Mouse (Mus musculus): ENCODE results near the gene Megf6. TPM values are rescaled to one million over a fixed set of nuclear protein-coding genes. Genes with fewer than 3 reads are reported as not detected.

The Megf6 gene
- polyA plus RNA-seq, 1 experiment from 2014 or later, result 25.2 TPM

DNA sequence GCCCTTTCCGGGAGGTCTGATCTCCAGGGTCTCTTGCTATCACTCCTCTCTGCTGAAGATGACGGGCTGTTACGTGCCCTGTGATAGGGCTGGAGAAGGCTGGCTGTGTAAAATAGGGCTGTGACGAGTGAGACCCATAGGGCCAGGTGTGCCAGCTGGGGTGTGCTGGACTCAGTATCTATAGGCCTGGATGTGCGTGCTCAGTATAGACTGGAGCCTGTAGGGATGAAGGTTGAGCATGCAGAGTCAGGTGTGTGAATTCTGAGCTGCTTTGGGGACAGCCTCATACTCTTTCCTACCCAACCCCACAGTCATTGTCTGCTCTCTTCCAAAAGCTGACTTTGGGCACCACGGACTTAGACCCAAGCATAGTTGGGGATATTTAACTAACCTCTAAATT is 27.4 kb downstream of the Megf6 start:
- no peak overlapping the region for H3K9ac ChIP-seq (ENCODE audit: low read length)
- no peak overlapping the region for H3K4me3 ChIP-seq (replicated peaks; ENCODE audit: low read length)

DNA sequence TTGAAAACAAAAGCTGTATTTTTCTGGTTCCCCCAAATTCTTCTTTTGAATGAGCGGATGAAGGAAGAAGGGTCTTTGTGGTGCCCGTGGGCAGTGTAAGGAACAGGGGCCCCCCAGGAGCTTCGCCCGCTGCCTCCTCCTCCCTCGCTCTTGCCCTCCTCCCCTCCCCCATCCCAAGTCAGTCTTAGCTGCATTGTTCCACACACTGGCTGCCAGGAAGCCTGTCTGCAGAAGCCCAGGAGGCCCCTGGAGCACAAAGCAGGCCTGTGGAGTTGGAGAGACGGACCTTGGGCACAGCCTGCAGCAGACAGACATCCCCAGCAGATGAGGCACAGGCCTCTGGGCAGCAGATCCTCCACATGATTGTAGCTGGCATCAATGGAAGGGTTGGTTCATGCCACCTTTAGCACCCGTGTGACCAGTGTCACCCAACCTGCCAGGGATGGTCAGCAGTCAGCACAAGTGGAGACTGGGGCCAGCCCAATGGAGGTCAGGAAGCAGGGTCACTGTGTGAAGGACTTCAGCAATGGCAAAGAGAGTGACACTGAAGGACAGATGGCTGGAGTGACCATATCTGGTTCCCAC is 27.9 kb downstream of the Megf6 start:
- H3K36me3 ChIP-seq (ENCODE audit: control insufficient read depth, insufficient read depth, low read length), result no peaks in the 10 kb centered on the region
- 59% methylated on average over 7 of the region's 7 CpGs for WGBS
- no peak overlapping the region for H3K4me3 ChIP-seq (replicated peaks; ENCODE audit: low read length)
- ATAC-seq (ENCODE audit: insufficient read depth, low FRiP score), result no peak
- no peak overlapping the region for H3K9ac ChIP-seq (ENCODE audit: low read length)
- no peak overlapping the region for H3K27ac ChIP-seq (ENCODE audit: low read length)
- no peaks in the 10 kb centered on the region for H3K27me3 ChIP-seq (ENCODE audit: control insufficient read depth, insufficient read depth, low read length)
- H3K4me1 ChIP-seq (ENCODE audit: control insufficient read depth, insufficient read depth, low read length), result no peaks in the 10 kb centered on the region
- no peaks in the 10 kb centered on the region for H3K9me3 ChIP-seq (replicated peaks; ENCODE audit: control insufficient read depth, low read length)
- no peak overlapping the region for H3K4me2 ChIP-seq (ENCODE audit: low read depth, low read length)

More for the DNA sequence above, 27.4 kb downstream of the Megf6 start:
- H3K4me1 ChIP-seq (ENCODE audit: control insufficient read depth, insufficient read depth, low read length), result no peaks in the 10 kb centered on the region
- 71% methylated on average over 6 of the region's 6 CpGs for WGBS
- no peaks in the 10 kb centered on the region for H3K36me3 ChIP-seq (ENCODE audit: control insufficient read depth, insufficient read depth, low read length)
- no peak overlapping the region for H3K4me2 ChIP-seq (ENCODE audit: low read depth, low read length)
- no peak overlapping the region for H3K27ac ChIP-seq (ENCODE audit: low read length)
- H3K27me3 ChIP-seq (ENCODE audit: control insufficient read depth, insufficient read depth, low read length), result no peaks in the 10 kb centered on the region
- ATAC-seq (ENCODE audit: insufficient read depth, low FRiP score), result no peak
- no peaks in the 10 kb centered on the region for H3K9me3 ChIP-seq (replicated peaks; ENCODE audit: control insufficient read depth, low read length)

DNA sequence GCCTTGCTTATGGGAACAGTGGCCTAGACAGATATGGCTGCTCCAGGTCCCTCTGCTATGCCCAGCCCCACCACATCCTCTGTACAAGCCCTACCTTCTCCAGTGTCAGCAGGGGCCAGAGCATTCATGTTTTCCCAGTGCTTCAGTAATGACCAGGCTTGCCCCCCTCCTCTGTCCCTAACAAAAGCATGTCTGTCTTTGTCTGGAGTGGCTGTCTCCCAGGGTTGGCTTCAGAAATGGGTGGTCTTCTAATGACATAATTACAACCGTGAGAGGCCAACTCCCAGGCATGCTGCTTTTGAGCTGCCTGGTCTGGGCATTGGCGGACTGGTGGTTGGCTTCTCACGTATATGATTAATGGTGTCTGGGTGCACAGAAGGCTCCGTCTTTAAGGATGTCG is 31.0 kb downstream of the Megf6 start:
- H3K4me1 ChIP-seq (ENCODE audit: control insufficient read depth, insufficient read depth, low read length), result peaks cover 9% of the 10 kb centered on the region; the same call in 1 of the 2 replicates
- no peak overlapping the region for H3K4me2 ChIP-seq (ENCODE audit: low read depth, low read length)
- H3K27ac ChIP-seq (ENCODE audit: low read length), result no peak overlapping the region
- no peak overlapping the region for H3K9ac ChIP-seq (ENCODE audit: low read length)
- H3K27me3 ChIP-seq (ENCODE audit: control insufficient read depth, insufficient read depth, low read length), result no peaks in the 10 kb centered on the region
- H3K4me3 ChIP-seq (replicated peaks; ENCODE audit: low read length), result no peak overlapping the region
- H3K36me3 ChIP-seq (ENCODE audit: control insufficient read depth, insufficient read depth, low read length), result no peaks in the 10 kb centered on the region
- no peaks in the 10 kb centered on the region for H3K9me3 ChIP-seq (replicated peaks; ENCODE audit: control insufficient read depth, low read length)
- 66% methylated on average over 5 of the region's 5 CpGs for WGBS
- ATAC-seq (ENCODE audit: insufficient read depth, low FRiP score), result no peak

DNA sequence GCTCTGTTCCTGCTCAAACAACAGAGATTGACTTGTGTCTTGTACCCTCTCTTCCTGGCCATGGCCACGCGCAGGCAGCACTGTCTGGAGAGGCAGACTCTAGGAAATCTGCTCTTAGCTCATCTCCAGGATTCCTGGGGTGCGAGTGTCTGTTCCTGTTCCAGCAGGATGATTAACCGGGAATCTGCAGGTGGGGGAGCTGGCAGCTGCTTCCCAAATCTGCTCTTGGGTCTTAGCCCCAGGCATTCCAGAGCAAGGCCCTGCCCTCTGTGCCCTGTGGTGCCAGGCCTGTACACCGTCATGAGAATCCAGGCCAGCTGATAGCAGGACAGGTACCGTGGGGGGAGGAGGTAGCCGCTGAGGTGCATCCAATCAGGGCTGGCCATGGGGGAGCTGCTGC is 34.0 kb downstream of the Megf6 start:
- Histone ChIP-seq H3K4me1 (ENCODE audit: control insufficient read depth, insufficient read depth, low read length) (peaks cover 9% of the 10 kb centered on the region; the same call in 1 of the 2 replicates), H3K4me3 (replicated peaks; ENCODE audit: low read length) (no peak overlapping the region), H3K9ac (ENCODE audit: low read length) (no peak overlapping the region), H3K36me3 (ENCODE audit: control insufficient read depth, insufficient read depth, low read length) (no peaks in the 10 kb centered on the region), H3K9me3 (replicated peaks; ENCODE audit: control insufficient read depth, low read length) (no peaks in the 10 kb centered on the region), H3K4me2 (ENCODE audit: low read depth, low read length) (no peak overlapping the region), H3K27ac (ENCODE audit: low read length) (no peak overlapping the region), H3K27me3 (ENCODE audit: control insufficient read depth, insufficient read depth, low read length) (no peaks in the 10 kb centered on the region)
- 71% methylated on average over 7 of the region's 7 CpGs for WGBS
- no peak for ATAC-seq (ENCODE audit: insufficient read depth, low FRiP score)

DNA sequence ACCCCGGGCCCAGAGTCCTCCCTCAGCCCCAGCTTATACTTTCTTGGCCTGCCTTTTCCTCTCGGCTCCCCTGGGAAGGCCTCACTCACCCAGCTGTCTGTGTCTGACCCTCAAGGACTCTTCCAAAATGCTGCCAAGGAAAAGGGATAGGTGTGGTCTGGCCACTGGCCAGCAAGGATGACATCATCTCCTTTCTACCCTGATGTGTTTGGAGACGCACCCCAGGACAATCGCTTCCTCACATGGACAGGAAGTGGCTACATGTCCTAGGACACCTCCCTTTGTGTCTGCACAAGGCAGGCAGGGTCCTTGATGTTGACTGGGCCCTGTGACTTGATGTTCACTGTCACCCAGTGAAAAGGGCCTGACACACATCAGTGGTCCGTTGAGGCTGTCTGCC is 34.9 kb downstream of the Megf6 start:
- no peak overlapping the region for H3K27ac ChIP-seq (ENCODE audit: low read length)
- H3K36me3 ChIP-seq (ENCODE audit: control insufficient read depth, insufficient read depth, low read length), result no peaks in the 10 kb centered on the region
- no peaks in the 10 kb centered on the region for H3K27me3 ChIP-seq (ENCODE audit: control insufficient read depth, insufficient read depth, low read length)
- H3K4me1 ChIP-seq (ENCODE audit: control insufficient read depth, insufficient read depth, low read length), result peaks cover 9% of the 10 kb centered on the region; the same call in 1 of the 2 replicates
- 42% methylated on average over 5 of the region's 5 CpGs for WGBS
- no peaks in the 10 kb centered on the region for H3K9me3 ChIP-seq (replicated peaks; ENCODE audit: control insufficient read depth, low read length)
- H3K4me3 ChIP-seq (replicated peaks; ENCODE audit: low read length), result no peak overlapping the region
- ATAC-seq (ENCODE audit: insufficient read depth, low FRiP score), result no peak
- H3K4me2 ChIP-seq (ENCODE audit: low read depth, low read length), result no peak overlapping the region
- H3K9ac ChIP-seq (ENCODE audit: low read length), result no peak overlapping the region

DNA sequence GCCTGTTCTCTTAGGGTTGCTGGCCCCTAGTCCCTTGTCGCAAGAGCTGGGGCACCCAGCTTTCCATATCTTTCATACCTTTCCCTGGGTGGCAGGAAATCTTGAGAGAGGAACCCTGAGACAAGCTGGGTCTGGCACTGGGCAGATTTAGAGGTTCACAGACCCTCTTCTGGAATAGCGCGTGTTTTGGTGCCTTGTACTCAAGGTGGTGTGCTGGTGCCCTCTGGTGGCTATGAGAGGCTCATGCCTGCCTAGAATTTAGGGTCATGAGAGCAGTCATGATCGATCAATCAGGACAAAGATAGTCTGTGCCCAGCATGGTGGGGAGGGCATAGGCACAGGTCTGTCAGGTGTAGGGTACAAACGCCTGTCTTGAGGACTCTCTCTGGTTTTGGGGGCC is 36.7 kb downstream of the Megf6 start:
- Histone ChIP-seq H3K4me1 (ENCODE audit: control insufficient read depth, insufficient read depth, low read length) (peaks cover 9% of the 10 kb centered on the region; the same call in 1 of the 2 replicates), H3K36me3 (ENCODE audit: control insufficient read depth, insufficient read depth, low read length) (no peaks in the 10 kb centered on the region), H3K4me3 (replicated peaks; ENCODE audit: low read length) (no peak overlapping the region), H3K9ac (ENCODE audit: low read length) (no peak overlapping the region), H3K27ac (ENCODE audit: low read length) (no peak overlapping the region), H3K4me2 (ENCODE audit: low read depth, low read length) (no peak overlapping the region), H3K9me3 (replicated peaks; ENCODE audit: control insufficient read depth, low read length) (no peaks in the 10 kb centered on the region), H3K27me3 (ENCODE audit: control insufficient read depth, insufficient read depth, low read length) (no peaks in the 10 kb centered on the region)
- WGBS, result 15% methylated on average over 5 of the region's 5 CpGs
- ATAC-seq (ENCODE audit: insufficient read depth, low FRiP score), result no peak

DNA sequence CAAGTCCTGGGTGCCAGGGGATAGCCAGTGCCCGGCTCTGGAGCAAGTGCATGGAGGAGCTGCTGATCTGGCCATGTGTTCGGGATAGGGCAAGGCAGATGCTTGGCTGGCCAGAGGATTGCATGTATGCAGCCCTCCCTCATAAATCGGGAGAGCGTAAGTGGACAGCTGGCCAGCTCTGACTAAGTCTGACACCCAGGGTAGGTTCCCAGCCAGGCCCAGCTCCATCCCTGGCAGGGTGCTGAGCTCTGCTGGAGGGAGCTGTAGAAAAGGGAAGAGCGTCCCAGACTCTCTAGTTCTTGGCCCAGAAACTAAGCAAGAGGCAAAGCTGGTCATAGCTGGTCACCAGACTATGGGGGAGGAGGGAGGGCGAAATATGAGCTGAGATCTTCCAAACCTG is 38.5 kb downstream of the Megf6 start:
- WGBS, result 65% methylated on average over 6 of the region's 6 CpGs
- H3K4me1 ChIP-seq (ENCODE audit: control insufficient read depth, insufficient read depth, low read length), result peaks cover 18% of the 10 kb centered on the region; the same call in 1 of the 2 replicates
- H3K4me2 ChIP-seq (ENCODE audit: low read depth, low read length), result no peak overlapping the region
- H3K9ac ChIP-seq (ENCODE audit: low read length), result no peak overlapping the region
- H3K36me3 ChIP-seq (ENCODE audit: control insufficient read depth, insufficient read depth, low read length), result no peaks in the 10 kb centered on the region
- H3K27me3 ChIP-seq (ENCODE audit: control insufficient read depth, insufficient read depth, low read length), result no peaks in the 10 kb centered on the region
- H3K9me3 ChIP-seq (replicated peaks; ENCODE audit: control insufficient read depth, low read length), result no peaks in the 10 kb centered on the region
- peak; percentile 23; the same call in 1 of the 2 replicates for ATAC-seq (ENCODE audit: insufficient read depth, low FRiP score)
- H3K27ac ChIP-seq (ENCODE audit: low read length), result peak overlapping the region; percentile 70; the same call in 1 of the 2 replicates
- no peak overlapping the region for H3K4me3 ChIP-seq (replicated peaks; ENCODE audit: low read length)

DNA sequence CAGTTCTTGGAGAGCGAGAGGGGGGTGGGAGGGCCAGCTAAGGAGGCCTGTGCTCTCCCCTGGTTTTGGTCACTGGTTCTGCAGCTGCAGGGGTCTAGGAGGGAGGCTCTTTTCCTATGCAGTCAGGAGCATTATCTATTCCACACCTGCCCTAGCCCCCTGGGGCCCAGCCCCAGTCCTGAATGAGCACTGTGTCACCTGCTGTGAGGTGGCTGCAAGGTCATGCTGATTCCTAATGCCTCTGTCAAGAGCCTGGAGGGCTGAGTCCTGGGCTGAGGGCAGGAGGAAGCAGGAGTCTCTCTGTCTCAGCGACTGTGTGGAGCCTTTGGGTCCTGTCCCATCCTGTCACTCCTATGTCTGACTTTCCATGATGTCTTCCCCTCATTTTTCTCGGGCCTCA is 39.3 kb downstream of the Megf6 start:
- Histone ChIP-seq H3K4me3 (replicated peaks; ENCODE audit: low read length) (no peak overlapping the region), H3K36me3 (ENCODE audit: control insufficient read depth, insufficient read depth, low read length) (no peaks in the 10 kb centered on the region), H3K9me3 (replicated peaks; ENCODE audit: control insufficient read depth, low read length) (no peaks in the 10 kb centered on the region), H3K9ac (ENCODE audit: low read length) (no peak overlapping the region), H3K27ac (ENCODE audit: low read length) (peak overlapping the region; percentile 46), H3K27me3 (ENCODE audit: control insufficient read depth, insufficient read depth, low read length) (no peaks in the 10 kb centered on the region), H3K4me2 (ENCODE audit: low read depth, low read length) (no peak overlapping the region), H3K4me1 (ENCODE audit: control insufficient read depth, insufficient read depth, low read length) (peaks cover 20% of the 10 kb centered on the region; the same call in 1 of the 2 replicates)
- no peak; the same call in 1 of the 2 replicates for ATAC-seq (ENCODE audit: insufficient read depth, low FRiP score)
- 10% methylated on average over 3 of the region's 3 CpGs for WGBS

DNA sequence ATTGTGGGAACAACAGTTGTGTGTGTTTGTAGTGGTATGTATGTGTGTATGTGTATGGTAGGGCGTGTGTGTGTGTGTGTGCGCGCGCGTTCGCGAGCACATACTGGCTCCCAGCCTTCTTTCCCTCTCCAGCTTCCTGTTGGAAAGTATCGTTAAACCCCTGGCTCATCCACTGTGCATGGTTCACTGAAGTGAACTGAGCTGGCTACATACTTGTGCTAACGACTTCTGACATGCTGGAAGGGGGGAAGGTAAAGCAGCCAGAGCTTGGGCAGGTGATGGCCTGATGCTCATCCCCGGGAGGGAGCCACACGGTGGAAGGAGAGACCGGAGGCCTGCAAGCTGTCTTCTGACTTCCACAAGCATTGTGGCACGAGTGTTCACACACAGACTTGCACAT is 40.9 kb downstream of the Megf6 start:
- Histone ChIP-seq H3K27me3 (ENCODE audit: control insufficient read depth, insufficient read depth, low read length) (no peaks in the 10 kb centered on the region), H3K9ac (ENCODE audit: low read length) (no peak overlapping the region), H3K4me2 (ENCODE audit: low read depth, low read length) (no peak overlapping the region), H3K36me3 (ENCODE audit: control insufficient read depth, insufficient read depth, low read length) (no peaks in the 10 kb centered on the region), H3K4me3 (replicated peaks; ENCODE audit: low read length) (no peak overlapping the region), H3K27ac (ENCODE audit: low read length) (no peak overlapping the region), H3K4me1 (ENCODE audit: control insufficient read depth, insufficient read depth, low read length) (peaks cover 14% of the 10 kb centered on the region; the same call in 1 of the 2 replicates), H3K9me3 (replicated peaks; ENCODE audit: control insufficient read depth, low read length) (no peaks in the 10 kb centered on the region)
- ATAC-seq (ENCODE audit: insufficient read depth, low FRiP score), result no peak
- WGBS, result 73% methylated on average over 13 of the region's 13 CpGs

Measured in stomach, embryonic 16.5 days (tissue).